Mouse (Mus musculus) heart, postnatal 0 days (tissue): ENCODE measurements around the gene Casr. TPM values are rescaled to one million over a fixed set of nuclear protein-coding genes. Genes with fewer than 3 reads are reported as not detected.

ENCODE experiments used
- ATAC-seq: fragments of 200-750 bp; cut with Nextera tagmentation; 2 replicates; pipeline ENCODE4 v1.8.0; 2017; ENCODE audit warnings: low read depth, moderate number of reproducible peaks, moderate library complexity; ENCODE audit not compliant: insufficient read depth
- DNase-seq: peaks from one replicate; pipeline ENCODE4 v3.0.0-alpha.2; 2016; ENCODE audit warnings: low spot score
- H3K27ac ChIP-seq: fragments of 300-500 bp; sonication (generic); 2 replicates; pipeline ENCODE4 v1.5.1; 2014; ENCODE audit warnings: low read depth, mild to moderate bottlenecking
- H3K27me3 ChIP-seq: fragments of 300-500 bp; sonication (generic); 2 replicates; pipeline ENCODE4 v1.6.1; 2014; ENCODE audit warnings: low read length, mixed read lengths; ENCODE audit not compliant: control insufficient read depth, insufficient read depth
- H3K36me3 ChIP-seq: fragments of 300-500 bp; sonication (generic); replicated peaks from 2 replicates; pipeline ENCODE4 v1.6.1; 2014; ENCODE audit warnings: low read length, mixed read lengths; ENCODE audit not compliant: control insufficient read depth, insufficient read depth
- H3K4me1 ChIP-seq: fragments of 300-500 bp; sonication (generic); 2 replicates; pipeline ENCODE4 v1.6.1; 2014; ENCODE audit warnings: antibody characterized with exemption; ENCODE audit not compliant: control insufficient read depth, insufficient read depth
- H3K4me2 ChIP-seq: fragments of 300-500 bp; sonication (generic); 2 replicates; pipeline ENCODE4 v1.6.1; 2014; ENCODE audit warnings: low read depth, mild to moderate bottlenecking, low read length, moderate library complexity
- H3K4me3 ChIP-seq: fragments of 300-500 bp; sonication (generic); 2 replicates; pipeline ENCODE4 v1.5.1; 2014; ENCODE audit warnings: low read depth, low read length
- H3K9ac ChIP-seq: fragments of 300-500 bp; sonication (generic); replicated peaks from 2 replicates; pipeline ENCODE4 v1.6.1; 2014; ENCODE audit warnings: low read depth, low read length, mixed read lengths
- H3K9me3 ChIP-seq: fragments of 300-500 bp; sonication (generic); replicated peaks from 2 replicates; pipeline ENCODE4 v1.6.1; 2016; ENCODE audit warnings: low read length; ENCODE audit not compliant: control insufficient read depth
- CTCF ChIP-seq: IDR thresholded peaks from 2 replicates; pipeline ENCODE4 v1.5.1; 2016; ENCODE audit warnings: antibody characterized with exemption, control low read depth, low read depth
- EP300 ChIP-seq: IDR thresholded peaks from 2 replicates; pipeline ENCODE4 v1.6.1; 2016; ENCODE audit warnings: antibody characterized with exemption, low read depth
- WGBS: fragments of 180-500 bp; shearing (Covaris S2); extraction: QIAGEN DNeasy Blood & Tissue Kit; methylation state at CpG from one replicate; pipeline ENCODE4 v1.1.7; 2014; 5-methylcytosine and 5-hydroxymethylcytosine counted together
- polyA plus RNA-seq: library from polyadenylated mRNA; unstranded; fragments of >200 nt; fragmentation: Nextera tagmentation; extraction: Ambion mirVana; gene quantifications from 2 replicates; pipeline ENCODE4 v1.2.1, GENCODE M21; 2015
- total RNA-seq: library from RNA; depleted of rRNA; stranded (reverse); fragments of >200 nt; gene quantifications from 2 replicates; pipeline ENCODE4 v1.2.3, GENCODE M21; 2014; ENCODE audit warnings: low replicate concordance

The Casr gene
- total and polyA plus RNA-seq, 2 experiments from 2014 or later, result 0.31 TPM; not detected in 1

DNA sequence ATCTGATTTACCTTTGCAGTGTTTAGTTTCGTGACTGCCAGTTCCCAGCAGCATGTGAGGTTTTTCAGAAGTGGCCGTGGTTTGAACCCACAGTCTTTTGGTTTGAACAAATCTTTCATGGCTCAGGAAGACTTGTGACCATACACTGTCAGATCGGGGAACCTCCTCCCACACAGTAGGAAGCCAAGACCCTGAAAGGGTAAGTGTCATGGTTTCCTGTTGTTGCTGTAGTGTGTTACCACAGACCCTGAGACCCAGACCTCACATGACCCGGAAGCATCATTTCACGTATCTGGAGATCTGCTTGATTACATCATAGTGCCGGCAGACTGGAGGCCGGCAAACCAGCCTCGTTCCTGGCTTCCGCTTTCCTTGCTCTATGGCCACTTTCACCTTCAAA, 85.1 kb downstream of the Casr start:
- no peak overlapping the region for H3K4me3 ChIP-seq
- H3K27me3 ChIP-seq, result no peaks in the 10 kb centered on the region
- no peak for DNase-seq
- H3K27ac ChIP-seq, result no peak overlapping the region
- WGBS, result 66% methylated on average over 9 of the region's 9 CpGs
- no peak overlapping the region for H3K9ac ChIP-seq
- no peaks in the 10 kb centered on the region for H3K9me3 ChIP-seq
- no peak overlapping the region for H3K4me2 ChIP-seq
- ATAC-seq, result no peak
- no peaks in the 10 kb centered on the region for H3K4me1 ChIP-seq
- TF ChIP-seq CTCF (no peak), EP300 (no peak)
- H3K36me3 ChIP-seq, result no peaks in the 10 kb centered on the region

DNA sequence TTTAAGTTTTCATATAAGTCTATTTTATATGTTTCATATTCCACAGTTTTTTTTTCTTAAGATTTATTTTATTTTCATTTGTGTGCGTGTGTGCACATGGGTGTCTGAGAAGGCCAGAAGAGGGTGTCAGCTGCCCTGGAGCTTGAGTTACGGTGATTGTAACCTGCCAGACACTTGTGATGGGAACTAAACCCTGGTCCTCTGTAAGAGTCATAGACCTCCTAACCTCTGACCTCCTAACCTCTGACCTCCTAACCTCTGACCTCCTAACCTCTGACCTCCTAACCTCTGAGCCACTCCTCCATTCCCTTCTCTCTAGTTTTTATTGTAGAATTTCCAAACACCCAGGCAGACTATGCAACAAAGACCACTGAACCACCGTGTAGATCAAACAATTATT, 86.4 kb downstream of the Casr start:
- H3K4me2 ChIP-seq, result no peak overlapping the region
- no peaks in the 10 kb centered on the region for H3K27me3 ChIP-seq
- no peaks in the 10 kb centered on the region for H3K4me1 ChIP-seq
- DNase-seq (no peak), ATAC-seq (no peak)
- 89% methylated on average over 3 of the region's 3 CpGs for WGBS
- no peak overlapping the region for H3K27ac ChIP-seq
- no peaks in the 10 kb centered on the region for H3K9me3 ChIP-seq
- H3K9ac ChIP-seq, result no peak overlapping the region
- H3K4me3 ChIP-seq, result no peak overlapping the region
- no peaks in the 10 kb centered on the region for H3K36me3 ChIP-seq
- no peak for TF ChIP-seq CTCF
- TF ChIP-seq EP300, result no peak

DNA sequence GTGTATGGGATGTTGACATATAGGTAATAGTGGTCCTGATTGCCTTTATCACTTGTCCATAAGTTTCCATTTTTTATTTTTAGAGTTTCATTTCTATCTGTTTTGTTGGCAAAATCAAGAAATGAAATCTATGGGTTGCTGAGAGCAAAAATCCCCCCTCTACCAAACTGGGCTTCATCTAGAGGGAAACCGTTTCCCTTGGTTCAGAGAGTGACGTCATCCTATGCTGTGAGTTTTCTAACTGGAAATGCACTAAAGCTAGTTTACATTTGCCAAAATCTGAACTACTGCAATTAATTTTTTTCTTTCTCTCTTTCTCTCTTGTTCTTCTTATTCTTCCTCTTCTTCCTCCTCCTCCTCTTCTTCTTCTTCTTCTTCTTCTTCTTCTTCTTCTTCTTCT, 87.1 kb downstream of the Casr start:
- WGBS, result 68% methylated on average over 2 of the region's 2 CpGs
- Histone ChIP-seq H3K9ac (no peak overlapping the region), H3K4me3 (no peak overlapping the region), H3K27me3 (no peaks in the 10 kb centered on the region), H3K4me2 (no peak overlapping the region), H3K9me3 (no peaks in the 10 kb centered on the region), H3K27ac (no peak overlapping the region), H3K36me3 (no peaks in the 10 kb centered on the region), H3K4me1 (no peaks in the 10 kb centered on the region)
- TF ChIP-seq EP300 (no peak), CTCF (no peak)
- no peak for ATAC-seq
- DNase-seq, result no peak

DNA sequence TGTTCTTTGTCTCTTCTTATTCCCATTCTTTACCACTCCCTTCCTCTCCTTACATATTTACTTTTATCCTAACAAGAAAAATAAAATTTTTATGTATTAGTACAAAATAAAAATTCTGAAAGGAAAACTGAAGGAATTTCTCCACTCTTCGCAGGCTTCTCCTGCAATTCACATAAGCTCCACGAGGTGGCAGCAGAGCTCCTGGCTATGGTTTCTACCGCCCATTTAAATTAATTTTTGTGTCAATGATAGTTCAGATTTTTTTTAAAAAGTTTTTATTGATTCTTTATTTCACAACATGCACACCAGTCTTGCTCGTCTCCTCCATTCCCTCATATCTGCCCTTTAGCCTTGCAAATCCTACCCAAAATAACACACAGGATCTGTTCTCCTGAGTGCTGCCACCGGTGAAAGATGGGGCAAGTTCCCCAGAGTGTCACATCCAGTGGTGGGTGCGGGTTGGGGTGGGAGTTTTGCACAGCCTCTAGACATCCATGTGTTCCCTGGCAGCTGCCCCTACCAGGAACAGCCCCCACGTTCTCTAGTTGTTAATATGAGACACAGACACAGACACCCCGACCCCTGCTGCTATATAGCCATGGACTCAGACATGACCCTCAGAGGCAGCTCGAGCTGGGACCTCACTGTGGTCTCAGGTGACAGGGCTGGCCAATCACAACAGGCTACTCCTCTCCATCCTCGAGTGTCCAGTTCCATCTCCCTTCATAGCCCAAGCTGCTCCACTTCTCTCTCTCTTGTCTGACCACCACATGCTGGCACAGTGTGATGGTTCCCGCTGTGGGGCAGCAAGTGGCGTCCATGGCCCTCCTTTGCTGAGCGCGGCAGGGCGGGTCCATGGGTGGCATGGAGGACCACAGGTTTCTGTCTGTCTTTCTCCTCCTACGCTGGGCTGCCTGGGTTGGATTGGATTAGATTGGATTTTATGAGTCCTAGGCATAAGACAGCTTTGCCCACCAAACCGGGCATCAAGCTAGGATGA, 88.4 kb downstream of the Casr start:
- Histone ChIP-seq H3K4me2 (no peak overlapping the region), H3K9ac (no peak overlapping the region), H3K27ac (no peak overlapping the region), H3K36me3 (no peaks in the 10 kb centered on the region), H3K4me1 (no peaks in the 10 kb centered on the region), H3K9me3 (no peaks in the 10 kb centered on the region), H3K4me3 (no peak overlapping the region), H3K27me3 (no peaks in the 10 kb centered on the region)
- ATAC-seq (no peak), DNase-seq (peak; percentile 10)
- TF ChIP-seq CTCF (peak; percentile 81), EP300 (no peak)
- 42% methylated on average over 17 of the region's 17 CpGs for WGBS

DNA sequence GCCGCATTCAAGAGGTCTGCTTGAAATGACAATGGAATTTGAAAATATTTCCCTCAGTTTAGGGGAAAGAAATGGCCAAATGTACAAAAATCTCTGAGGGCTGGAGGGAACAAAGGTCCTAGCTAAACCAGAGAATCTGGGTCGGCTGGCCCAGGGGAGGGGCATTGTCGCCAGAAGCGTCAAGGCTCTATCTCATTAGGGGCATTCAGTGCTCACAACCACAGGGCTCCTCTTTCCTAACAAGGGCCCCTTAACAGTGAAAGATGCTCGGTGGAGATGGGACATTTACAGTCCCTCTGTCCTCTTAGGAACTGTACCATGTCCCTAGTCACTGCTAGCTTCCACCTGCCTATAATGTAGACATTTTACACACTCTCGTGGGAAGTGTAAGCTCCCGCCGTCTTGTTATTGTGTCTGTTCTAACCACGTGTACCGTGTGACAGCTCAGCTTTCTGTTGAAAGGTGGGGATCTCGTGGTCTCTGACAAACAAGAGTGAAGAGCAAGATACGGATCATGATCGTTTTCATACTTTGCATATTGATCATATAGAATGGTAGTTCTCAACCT, 90.8 kb downstream of the Casr start:
- H3K9ac ChIP-seq, result no peak overlapping the region
- no peak overlapping the region for H3K27ac ChIP-seq
- no peak overlapping the region for H3K4me3 ChIP-seq
- no peaks in the 10 kb centered on the region for H3K9me3 ChIP-seq
- no peak for DNase-seq
- no peaks in the 10 kb centered on the region for H3K27me3 ChIP-seq
- 56% methylated on average over 13 of the region's 13 CpGs for WGBS
- H3K4me1 ChIP-seq, result no peaks in the 10 kb centered on the region
- no peak for TF ChIP-seq CTCF
- TF ChIP-seq EP300, result no peak
- H3K36me3 ChIP-seq, result no peaks in the 10 kb centered on the region
- ATAC-seq, result no peak
- H3K4me2 ChIP-seq, result no peak overlapping the region
